Mouse (Mus musculus) ovary, postnatal 10 days (tissue): ENCODE data around the gene Apoa1.

ENCODE experiments used
- DNase-seq: peaks from one replicate; pipeline ENCODE4 v3.0.0; 2022; ENCODE audit warnings: low spot score

The Apoa1 gene

GRCm38 (mm10) chr9:46257546-46257945, 29.2 kb downstream of the Apoa1 start:
- DNase-seq = no peak

DNA sequence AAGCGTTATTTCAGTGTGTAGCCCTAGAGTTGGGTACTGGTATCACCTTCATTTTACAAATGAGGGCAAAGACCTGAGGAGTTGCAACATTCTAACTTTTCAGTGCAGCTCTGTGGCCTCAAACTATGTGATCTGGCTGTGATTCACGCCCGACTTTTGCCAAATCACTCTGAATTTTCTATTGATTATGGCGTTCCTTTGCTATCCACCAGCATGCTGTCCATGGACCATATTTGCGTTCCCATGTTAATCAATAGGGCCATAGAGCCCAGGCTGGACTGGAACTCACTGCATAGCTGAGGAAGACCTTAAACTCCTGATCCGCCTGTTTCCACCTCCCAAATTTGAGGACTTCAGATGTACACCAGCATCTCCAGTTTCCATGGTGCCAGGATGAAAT, 30.7 kb downstream of the Apoa1 start:
- DNase-seq = no peak

DNA sequence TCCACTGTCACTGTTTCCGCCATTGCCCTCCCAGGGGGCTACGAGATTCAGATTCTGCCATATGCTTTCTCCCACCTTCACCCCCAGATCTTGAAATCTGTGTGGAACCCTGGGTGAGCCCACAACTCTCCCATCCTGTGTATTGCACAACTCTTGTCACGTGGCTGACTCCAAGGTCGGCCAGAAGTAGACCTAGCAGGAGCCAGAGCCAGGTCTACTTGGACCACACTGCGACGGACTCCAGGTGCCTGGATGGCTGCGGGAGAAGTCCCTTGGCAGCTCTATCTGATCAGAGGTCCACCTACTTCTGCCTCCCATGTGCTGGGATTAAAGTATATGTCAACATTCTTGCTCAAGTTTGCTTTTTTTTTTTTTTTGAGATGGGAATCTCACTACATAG, 32.8 kb downstream of the Apoa1 start:
- DNase-seq = no peak

- DNase-seq = no peak
Observed at GRCm38 (mm10) chr9:46268343-46268873, 40.0 kb downstream of the Apoa1 start, which contains the start of gene Apoa5. Gene Apoa5 (plus strand): TSS chr9:46268633.

DNA sequence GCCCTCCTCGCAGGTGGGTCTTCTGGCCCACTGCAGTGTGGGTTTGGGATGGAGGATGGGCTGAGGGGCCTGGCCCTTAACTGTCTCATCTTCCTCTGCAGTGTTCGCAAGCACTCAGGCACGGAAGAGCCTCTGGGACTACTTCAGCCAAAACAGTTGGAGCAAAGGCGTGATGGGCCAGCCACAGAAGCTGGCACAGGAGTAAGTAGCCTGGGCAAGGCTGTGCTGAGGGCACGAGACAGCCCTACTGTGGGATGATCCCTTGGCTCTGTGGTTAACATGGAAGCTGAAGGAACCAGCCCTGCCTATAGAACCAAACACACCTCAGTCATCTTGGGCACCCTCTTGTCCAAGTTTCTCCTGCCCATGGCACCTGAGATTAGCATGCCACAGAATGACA, 40.7 kb downstream of the Apoa1 start:
- no peak for DNase-seq

GRCm38 (mm10) chr9:46270782-46271181, 42.4 kb downstream of the Apoa1 start:
- DNase-seq = no peak

GRCm38 (mm10) chr9:46272070-46272469, 43.7 kb downstream of the Apoa1 start:
- DNase-seq = no peak

DNA sequence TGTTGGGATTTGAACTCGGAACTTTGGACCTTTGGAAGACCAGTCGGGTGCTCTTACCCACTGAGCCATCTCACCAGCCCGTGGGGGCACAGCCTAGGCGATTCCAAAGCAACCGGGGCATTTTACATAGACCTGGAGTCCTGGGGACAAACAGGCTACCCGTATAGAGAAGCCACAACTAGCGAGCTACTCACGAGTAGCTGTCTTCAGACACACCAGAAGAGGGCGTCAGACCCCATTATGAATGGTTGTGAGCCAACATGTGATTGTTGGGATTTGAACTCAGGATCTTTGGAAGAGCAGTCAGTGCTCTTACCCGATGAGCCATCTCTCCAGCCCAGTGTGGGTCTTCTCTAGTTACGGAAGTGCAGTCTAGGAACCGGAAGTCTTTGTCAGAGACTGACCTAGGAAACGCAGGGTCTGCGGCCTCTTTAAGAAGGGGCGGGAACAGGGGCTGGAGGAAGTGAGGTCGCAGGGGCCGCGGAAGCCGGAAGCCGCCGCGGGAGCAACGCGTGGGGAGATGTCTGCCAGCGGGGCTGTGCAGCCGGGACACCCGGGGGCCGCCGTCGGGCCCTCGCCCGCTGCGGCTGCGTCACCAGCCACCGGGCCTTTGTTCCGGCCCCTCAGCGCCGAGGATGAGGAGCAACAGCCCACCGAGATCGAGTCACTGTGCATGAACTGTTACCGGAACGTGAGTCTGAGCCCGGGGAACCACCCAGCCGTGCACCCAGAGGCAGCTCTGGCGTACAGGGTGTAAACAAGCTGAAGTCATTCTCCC, 44.5 kb downstream of the Apoa1 start, which contains the start of gene Zpr1:
TSS of gene Zpr1 (plus strand) at position 388 of the 778 bp plus-strand sequence.
- peak; percentile 60 for DNase-seq

GRCm38 (mm10) chr9:46274494-46274893, 46.1 kb downstream of the Apoa1 start:
- DNase-seq = no peak
